Mouse (Mus musculus): ENCODE results near the gene Hnrnpul1.

GRCm38 (mm10) chr7:25790615-25791014 lies 36.1 kb upstream of the Hnrnpul1 start:
- no peak for TF ChIP-seq CTCF (IDR thresholded peaks at IDR 0.05; ENCODE audit: low read depth, low read length)
- no peak for TF ChIP-seq POLR2A (IDR thresholded peaks at IDR 0.05; ENCODE audit: borderline replicate concordance, low read depth, low read length)
